Mouse (Mus musculus) testis, adult 2 months (tissue): ENCODE results near the gene Znrd1as.

Experiments used
- CTCF ChIP-seq: fragments of 200-500 bp; IDR thresholded peaks from 2 replicates; pipeline ENCODE4 v1.5.1; 2012; ENCODE audit warnings: low read depth, mild to moderate bottlenecking, inconsistent platforms, low read length, moderate library complexity; ENCODE audit not compliant: control insufficient read depth, insufficient read depth, insufficient replicate concordance
- POLR2A ChIP-seq: fragments of 200-500 bp; IDR thresholded peaks from 2 replicates; pipeline ENCODE4 v1.6.1; 2012; ENCODE audit warnings: low read depth, mild to moderate bottlenecking, inconsistent platforms, low read length, moderate library complexity; ENCODE audit not compliant: control insufficient read depth

- TF ChIP-seq CTCF: no peak
- no peak for TF ChIP-seq POLR2A
These were observed 14.9 kb downstream of the Znrd1as start for GRCm38 (mm10) chr17:36973271-36973787.
